In genomic region chr15:98209676-98210075, GRCm38 (mm10) we compare ENCODE assay signal across 37 mouse cellular contexts. TPM values are rescaled to one million over a fixed set of nuclear protein-coding genes. Genes with fewer than 3 reads are reported as not detected.
DNase-seq lines count a peak whose midpoint lies in the region; ATAC-seq and TF ChIP-seq lines count a peak whose summit lies in the region.
"Had no signal": no experiment of that assay in that cellular context is flagged by ENCODE, and none has a peak within 500 bp of the region (broad histone marks: within the 10 kb centered on the region; RNA-seq: fewer than 3 reads in every experiment).

No protein-coding gene starts in this region.

- no peak overlapping the region for H3K27ac ChIP-seq in kidney, embryonic 14.5 days (ENCODE audit: low read depth, low read length)
- H3K27ac ChIP-seq in kidney, adult 2 months (ENCODE audit: insufficient read depth, low read depth, low read length): 0 out of 2 replicates have a peak overlapping the region, but pooled peaks have one; percentile 41
- H3K27ac ChIP-seq in kidney, postnatal 0 days: no peak overlapping the region
- H3K27ac ChIP-seq in forebrain, embryonic 15.5 days (replicated peaks): no peak overlapping the region
- H3K27ac ChIP-seq: embryonic facial prominence, embryonic 10.5 days; embryonic facial prominence, embryonic 15.5 days; forebrain, embryonic 13.5 days; hindbrain, embryonic 15.5 days; liver, embryonic 14.5 days; midbrain, embryonic 15.5 days; neural tube, embryonic 15.5 days had no signal

- H3K27me3 ChIP-seq in kidney, embryonic 14.5 days (ENCODE audit: control insufficient read depth, insufficient read depth, low read length): no peaks in the 10 kb centered on the region
- no peaks in the 10 kb centered on the region for H3K27me3 ChIP-seq in kidney, adult 2 months (replicated peaks; ENCODE audit: control insufficient read depth, insufficient read depth, low read length)
- no peaks in the 10 kb centered on the region for H3K27me3 ChIP-seq in kidney, postnatal 0 days (ENCODE audit: insufficient read depth, low read length)
- H3K27me3 ChIP-seq in forebrain, embryonic 15.5 days: no peaks in the 10 kb centered on the region
- H3K27me3 ChIP-seq: embryonic facial prominence, embryonic 15.5 days; forebrain, embryonic 13.5 days; heart, embryonic 12.5 days; hindbrain, embryonic 15.5 days; midbrain, embryonic 15.5 days; neural tube, embryonic 15.5 days had no signal

- H3K9ac ChIP-seq in kidney, embryonic 14.5 days (ENCODE audit: low read depth, low read length): no peak overlapping the region
- no peak overlapping the region for H3K9ac ChIP-seq in kidney, postnatal 0 days (ENCODE audit: low read depth, low read length)
- no peak overlapping the region for H3K9ac ChIP-seq in forebrain, embryonic 15.5 days (replicated peaks)
- H3K9ac ChIP-seq: embryonic facial prominence, embryonic 15.5 days; forebrain, embryonic 13.5 days; heart, embryonic 12.5 days; hindbrain, embryonic 15.5 days; liver, embryonic 14.5 days; midbrain, embryonic 15.5 days; neural tube, embryonic 15.5 days had no signal

- TF ChIP-seq POLR2A in kidney, adult 2 months (IDR thresholded peaks at IDR 0.05; ENCODE audit: low read depth, low read length): no peak

- 69% methylated on average over 7 of the region's 7 CpGs for WGBS in kidney, embryonic 14.5 days
- 34% methylated on average over 7 of the region's 7 CpGs for WGBS in kidney, adult 2 months
- 64% methylated on average over 7 of the region's 7 CpGs for WGBS in kidney, postnatal 0 days
- 91% methylated on average over 7 of the region's 7 CpGs for WGBS in forebrain, embryonic 15.5 days

- H3K4me1 ChIP-seq in kidney, embryonic 14.5 days (ENCODE audit: control insufficient read depth, insufficient read depth, low read length): no peaks in the 10 kb centered on the region
- peaks cover 8% of the 10 kb centered on the region; the same call in 1 of the 2 replicates for H3K4me1 ChIP-seq in kidney, adult 2 months (ENCODE audit: control insufficient read depth, insufficient read depth, low read length)
- H3K4me1 ChIP-seq in kidney, postnatal 0 days (replicated peaks; ENCODE audit: insufficient read depth, low read length): no peaks in the 10 kb centered on the region
- no peaks in the 10 kb centered on the region for H3K4me1 ChIP-seq in forebrain, embryonic 15.5 days
- H3K4me1 ChIP-seq: embryonic facial prominence, embryonic 10.5 days; embryonic facial prominence, embryonic 15.5 days; forebrain, embryonic 13.5 days; hindbrain, embryonic 15.5 days; midbrain, embryonic 15.5 days; neural tube, embryonic 15.5 days had no signal

- TF ChIP-seq CTCF in kidney, adult 2 months (conservative IDR thresholded peaks at IDR 0.05; ENCODE audit: insufficient read depth, insufficient read length, low read depth, low read length): no peak
- no peak for TF ChIP-seq CTCF in kidney, postnatal 0 days (IDR thresholded peaks at IDR 0.05; ENCODE audit: low read depth)

- H3K4me3 ChIP-seq in kidney, embryonic 14.5 days (ENCODE audit: low read length): no peak overlapping the region
- no peak overlapping the region for H3K4me3 ChIP-seq in kidney, adult 2 months (ENCODE audit: insufficient read depth, low read depth, low read length)
- no peak overlapping the region for H3K4me3 ChIP-seq in kidney, postnatal 0 days (replicated peaks; ENCODE audit: low read depth, low read length)
- no peak overlapping the region for H3K4me3 ChIP-seq in forebrain, embryonic 15.5 days
- H3K4me3 ChIP-seq: embryonic facial prominence, embryonic 10.5 days; embryonic facial prominence, embryonic 15.5 days; forebrain, embryonic 13.5 days; heart, embryonic 12.5 days; hindbrain, embryonic 15.5 days; midbrain, embryonic 15.5 days; neural tube, embryonic 15.5 days had no signal

- ATAC-seq in kidney, embryonic 14.5 days (ENCODE audit: low FRiP score, low TSS enrichment): no peak
- ATAC-seq in kidney, postnatal 0 days (replicated peaks; ENCODE audit: low FRiP score, low read depth): peak; percentile 93
- ATAC-seq in forebrain, embryonic 15.5 days (replicated peaks): no peak
- ATAC-seq in activated CD4-positive, CD25-positive, alpha-beta regulatory T cell, adult 4 months: no peak
- ATAC-seq: forebrain, embryonic 13.5 days; inflammation-experienced regulatory T-cells, adult 6 months; midbrain, embryonic 15.5 days had no signal

- no peak overlapping the region for H3K4me2 ChIP-seq in kidney, embryonic 14.5 days (replicated peaks; ENCODE audit: low read depth, low read length)
- H3K4me2 ChIP-seq in kidney, postnatal 0 days (ENCODE audit: low read length): no peak overlapping the region
- H3K4me2 ChIP-seq in forebrain, embryonic 15.5 days (replicated peaks): no peak overlapping the region
- H3K4me2 ChIP-seq: embryonic facial prominence, embryonic 15.5 days; forebrain, embryonic 13.5 days; heart, embryonic 12.5 days; hindbrain, embryonic 15.5 days; midbrain, embryonic 15.5 days; neural tube, embryonic 15.5 days had no signal

- no peaks in the 10 kb centered on the region for H3K36me3 ChIP-seq in kidney, embryonic 14.5 days (ENCODE audit: control insufficient read depth, insufficient read depth, low read length)
- H3K36me3 ChIP-seq in kidney, adult 2 months (ENCODE audit: control insufficient read depth, insufficient read depth, low read length): no peaks in the 10 kb centered on the region
- H3K36me3 ChIP-seq in kidney, postnatal 0 days (ENCODE audit: insufficient read depth, low read length): no peaks in the 10 kb centered on the region
- H3K36me3 ChIP-seq in forebrain, embryonic 15.5 days: no peaks in the 10 kb centered on the region
- H3K36me3 ChIP-seq: embryonic facial prominence, embryonic 10.5 days; embryonic facial prominence, embryonic 15.5 days; heart, embryonic 12.5 days; hindbrain, embryonic 15.5 days; midbrain, embryonic 15.5 days; neural tube, embryonic 15.5 days had no signal

- DNase-seq in kidney, adult 11 months: peak; percentile 69
- DNase-seq in kidney, adult 2 months: peak; percentile 82
- peak; percentile 14 for DNase-seq in kidney, postnatal 0 days (ENCODE audit: low spot score)
- DNase-seq in kidney, postnatal 4 days: peak; percentile 4 to 23
- no peak for DNase-seq in lung, postnatal 25 days (ENCODE audit: low spot score)
- DNase-seq: adrenal gland, postnatal 36 days; B cell, adult 2 months; cerebellum, adult 2 months; cerebellum, postnatal 25 days; gastrocnemius, postnatal 25 days; heart, adult 18-20 months; heart, postnatal 4 days; liver; lung, adult 2 months; lung, postnatal 10 days; retina, postnatal 1 day; right cerebral cortex, postnatal 14 days; thymus, postnatal 25 days had no signal

- no peaks in the 10 kb centered on the region for H3K9me3 ChIP-seq in kidney, embryonic 14.5 days (ENCODE audit: control insufficient read depth, low read length)
- no peaks in the 10 kb centered on the region for H3K9me3 ChIP-seq in kidney, postnatal 0 days (replicated peaks; ENCODE audit: low read length)
- H3K9me3 ChIP-seq in forebrain, embryonic 15.5 days: no peaks in the 10 kb centered on the region
- H3K9me3 ChIP-seq: embryonic facial prominence, embryonic 10.5 days; embryonic facial prominence, embryonic 15.5 days; forebrain, embryonic 13.5 days; heart, embryonic 12.5 days; hindbrain, embryonic 15.5 days; midbrain, embryonic 15.5 days; neural tube, embryonic 15.5 days had no signal

RNA-seq across cellular contexts. Expression of gene Gm44579, which starts 11.1 kb away (rescaled TPM):
- polyA plus RNA-seq in kidney, embryonic 14.5 days (2014; fragmentation: Nextera tagmentation; extraction: Ambion mirVana): not detected in 2 replicates
- polyA plus RNA-seq in kidney, adult 2 months (2012; rRNA removed): not detected in 2 replicates
- not detected in 2 replicates for polyA plus RNA-seq in kidney, postnatal 0 days (2015; fragmentation: Nextera tagmentation; extraction: Ambion mirVana)
- not detected in 2 replicates for polyA plus RNA-seq in forebrain, embryonic 15.5 days (2015; fragmentation: Nextera tagmentation; extraction: Ambion mirVana)
- polyA plus RNA-seq in activated CD4-positive, CD25-positive, alpha-beta regulatory T cell, adult 4 months (2017; shearing (Covaris generic)): not detected
- polyA plus RNA-seq: brain, embryonic 14.5 days; cerebellum, adult 2 months; embryonic facial prominence, embryonic 10.5 days; embryonic facial prominence, embryonic 15.5 days; forebrain, embryonic 13.5 days; frontal cortex, adult 2 months; heart, embryonic 12.5 days; heart, postnatal 0 days; hindbrain, embryonic 15.5 days; inflammation-experienced regulatory T-cells, adult 6 months; large intestine, adult 2 months; limb, embryonic 11.5 days; liver, embryonic 14.5 days; lung, adult 2 months; small intestine, adult 2 months; stomach, embryonic 16.5 days had no signal

RNA-seq across cellular contexts. Expression of gene Olfr287, which starts 11.2 kb away (rescaled TPM):
- not detected in 2 replicates for polyA plus RNA-seq in kidney, embryonic 14.5 days (2014; fragmentation: Nextera tagmentation; extraction: Ambion mirVana)
- polyA plus RNA-seq in kidney, adult 2 months (2012; rRNA removed): not detected in 2 replicates
- not detected in 2 replicates for polyA plus RNA-seq in kidney, postnatal 0 days (2015; fragmentation: Nextera tagmentation; extraction: Ambion mirVana)
- not detected in 2 replicates for polyA plus RNA-seq in forebrain, embryonic 15.5 days (2015; fragmentation: Nextera tagmentation; extraction: Ambion mirVana)
- not detected for polyA plus RNA-seq in activated CD4-positive, CD25-positive, alpha-beta regulatory T cell, adult 4 months (2017; shearing (Covaris generic))
- polyA plus RNA-seq: brain, embryonic 14.5 days; embryonic facial prominence, embryonic 10.5 days; embryonic facial prominence, embryonic 15.5 days; forebrain, embryonic 13.5 days; heart, embryonic 12.5 days; heart, postnatal 0 days; inflammation-experienced regulatory T-cells, adult 6 months; limb, embryonic 11.5 days; liver, embryonic 14.5 days; lung, adult 2 months; midbrain, embryonic 15.5 days; stomach, embryonic 16.5 days had no signal

RNA-seq across cellular contexts. Expression of gene Olfr288, which starts 14.3 kb away (rescaled TPM):
- not detected in 2 replicates for polyA plus RNA-seq in kidney, embryonic 14.5 days (2014; fragmentation: Nextera tagmentation; extraction: Ambion mirVana)
- not detected in 2 replicates for polyA plus RNA-seq in kidney, adult 2 months (2012; rRNA removed)
- not detected in 2 replicates for polyA plus RNA-seq in kidney, postnatal 0 days (2015; fragmentation: Nextera tagmentation; extraction: Ambion mirVana)
- polyA plus RNA-seq in forebrain, embryonic 15.5 days (2015; fragmentation: Nextera tagmentation; extraction: Ambion mirVana): not detected in 2 replicates
- not detected for polyA plus RNA-seq in activated CD4-positive, CD25-positive, alpha-beta regulatory T cell, adult 4 months (2017; shearing (Covaris generic))
- polyA plus RNA-seq: brain, embryonic 14.5 days; embryonic facial prominence, embryonic 10.5 days; embryonic facial prominence, embryonic 15.5 days; forebrain, embryonic 13.5 days; heart, embryonic 12.5 days; heart, postnatal 0 days; hindbrain, embryonic 15.5 days; inflammation-experienced regulatory T-cells, adult 6 months; large intestine, adult 2 months; limb, embryonic 11.5 days; liver, embryonic 14.5 days; lung, adult 2 months; midbrain, embryonic 15.5 days; neural tube, embryonic 15.5 days; small intestine, adult 2 months; stomach, embryonic 16.5 days had no signal

RNA-seq across cellular contexts. Expression of gene Olfr286, which starts 24.6 kb away (rescaled TPM):
- polyA plus RNA-seq in kidney, embryonic 14.5 days (2014; fragmentation: Nextera tagmentation; extraction: Ambion mirVana): not detected in 2 replicates
- polyA plus RNA-seq in kidney, adult 2 months (2012; rRNA removed): not detected in 2 replicates
- not detected in 2 replicates for polyA plus RNA-seq in kidney, postnatal 0 days (2015; fragmentation: Nextera tagmentation; extraction: Ambion mirVana)
- polyA plus RNA-seq in forebrain, embryonic 15.5 days (2015; fragmentation: Nextera tagmentation; extraction: Ambion mirVana): not detected in 2 replicates
- not detected for polyA plus RNA-seq in activated CD4-positive, CD25-positive, alpha-beta regulatory T cell, adult 4 months (2017; shearing (Covaris generic))
- polyA plus RNA-seq: brain, embryonic 14.5 days; cerebellum, adult 2 months; embryonic facial prominence, embryonic 10.5 days; forebrain, embryonic 13.5 days; frontal cortex, adult 2 months; heart, embryonic 12.5 days; heart, postnatal 0 days; hindbrain, embryonic 15.5 days; inflammation-experienced regulatory T-cells, adult 6 months; limb, embryonic 11.5 days; liver, embryonic 14.5 days; lung, adult 2 months; midbrain, embryonic 15.5 days; stomach, embryonic 16.5 days had no signal

RNA-seq across cellular contexts. Expression of gene Ccdc184, which starts 42.7 kb away (rescaled TPM):
- 0.99 and 1.2 TPM in 2 replicates for polyA plus RNA-seq in kidney, embryonic 14.5 days (2014; fragmentation: Nextera tagmentation; extraction: Ambion mirVana)
- polyA plus RNA-seq in kidney, adult 2 months (2012; rRNA removed): 0.19 and 0.45 TPM in 2 replicates
- 1.3 and 1.7 TPM in 2 replicates for polyA plus RNA-seq in kidney, postnatal 0 days (2015; fragmentation: Nextera tagmentation; extraction: Ambion mirVana)
- 31.2 and 39.1 TPM in 2 replicates for polyA plus RNA-seq in forebrain, embryonic 15.5 days (2015; fragmentation: Nextera tagmentation; extraction: Ambion mirVana)
- under 1 TPM in 1 of 2 experiments, not detected in 1; 0.25 TPM for polyA plus RNA-seq in activated CD4-positive, CD25-positive, alpha-beta regulatory T cell, adult 4 months (2017; shearing (Covaris generic))
- polyA plus RNA-seq: liver, embryonic 14.5 days had no signal
